Mouse (Mus musculus) C2C12 (cell line): ENCODE results near the gene Gm17655.

Source experiments
- CEBPB ChIP-seq: IDR thresholded peaks from one replicate; pipeline ENCODE4 v1.6.1; 2011; ENCODE audit warnings: low read depth, mild to moderate bottlenecking, control low read depth, moderate library complexity
- CTCF ChIP-seq: IDR thresholded peaks from one replicate; pipeline ENCODE4 v1.5.1; 2011; ENCODE audit not compliant: control insufficient read depth, insufficient read depth, insufficient read length
- MAX ChIP-seq: IDR thresholded peaks from one replicate; pipeline ENCODE4 v1.6.1; 2011; ENCODE audit warnings: mild to moderate bottlenecking, control low read depth
- MYOD1 ChIP-seq: IDR thresholded peaks from one replicate; pipeline ENCODE4 v1.6.1; 2011; ENCODE audit warnings: low read depth; ENCODE audit not compliant: control insufficient read depth, insufficient read length

GRCm38 (mm10) chr5:110102429-110102828 is 30.1 kb upstream of the Gm17655 start:
- TF ChIP-seq CTCF (no peak), MYOD1 (no peak), MAX (no peak), CEBPB (no peak)
